Mouse (Mus musculus) gastrocnemius, postnatal 25 days (tissue): ENCODE measurements around the gene Dmbt1. TPM values are rescaled to one million over a fixed set of nuclear protein-coding genes. Genes with fewer than 3 reads are reported as not detected.
"Not testable (repeated sequence)": the region's sequence is repeated elsewhere in the genome, so short reads cannot be mapped to it uniquely, and the experiment has no call there.

Experiments used
- DNase-seq: peaks from one replicate; pipeline ENCODE4 v3.0.0; 2022
- long read RNA-seq, 2 experiments: library from polyadenylated mRNA; stranded (forward); transcript quantifications; one replicate each; pipeline ENCODE4 v2.0.0; 2021
- total RNA-seq, 2 experiments: library from RNA; stranded (reverse); gene quantifications; 1 replicate in 1 of 2; 2 replicates in 1 of 2; pipeline ENCODE4 v1.2.3; 2021

Dmbt1 gene
- not detected for total RNA-seq
- long read RNA-seq, experiment 1, result 0 reads
- long read RNA-seq, experiment 2, result 0 reads

DNA sequence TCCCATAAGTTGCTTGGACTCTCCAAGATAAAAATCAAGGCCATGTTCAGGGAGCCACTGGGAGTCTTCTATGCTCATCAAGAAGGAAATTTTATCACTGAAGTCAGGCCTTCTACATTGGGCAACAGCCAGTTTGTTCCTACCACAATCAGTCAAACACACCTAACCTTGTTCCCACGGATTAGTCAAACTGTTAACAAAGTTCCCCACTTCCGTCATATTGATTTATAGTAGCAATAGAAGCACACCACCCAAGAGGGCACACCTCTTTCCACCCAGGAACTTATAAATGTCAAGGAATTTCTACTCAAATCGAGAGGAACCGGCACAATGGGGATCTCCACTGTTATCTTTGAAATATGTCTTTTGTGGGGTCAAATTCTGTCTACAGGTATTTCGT, at the start of gene Dmbt1:
Gene Dmbt1 (plus strand): TSS at position 299 of the 400 bp plus-strand sequence.
- no peak for DNase-seq

GRCm38 (mm10) chr7:130982371-130982770, 49.5 kb upstream of the Dmbt1 start:
- no peak for DNase-seq

GRCm38 (mm10) chr7:130982881-130983280, 49.0 kb upstream of the Dmbt1 start:
- no peak for DNase-seq

GRCm38 (mm10) chr7:130984294-130984693, 47.6 kb upstream of the Dmbt1 start:
- DNase-seq, result no peak

DNA sequence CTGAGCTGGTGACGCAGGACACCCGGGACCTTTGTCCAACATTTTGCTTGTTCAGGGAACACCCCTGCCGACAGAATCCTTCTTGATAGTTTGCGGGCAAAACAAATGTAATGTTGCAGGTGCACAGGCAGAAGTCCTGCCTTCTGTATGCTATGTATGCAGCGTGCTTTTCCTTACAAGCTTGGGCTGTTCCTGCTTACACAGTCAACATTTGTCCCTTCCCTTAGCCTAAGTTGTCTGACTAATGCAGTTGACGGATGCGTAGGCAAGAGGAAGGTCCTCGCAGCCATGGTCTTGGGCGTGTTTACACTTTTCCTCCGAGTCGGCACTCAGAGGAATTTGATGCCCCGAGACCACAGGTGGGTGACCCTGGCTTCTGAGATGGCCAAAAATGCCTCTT, 46.7 kb upstream of the Dmbt1 start:
- DNase-seq, result no peak

GRCm38 (mm10) chr7:130985716-130986115, 46.1 kb upstream of the Dmbt1 start:
- no peak for DNase-seq

GRCm38 (mm10) chr7:130988146-130988545, 43.7 kb upstream of the Dmbt1 start:
- DNase-seq, result no peak

DNA sequence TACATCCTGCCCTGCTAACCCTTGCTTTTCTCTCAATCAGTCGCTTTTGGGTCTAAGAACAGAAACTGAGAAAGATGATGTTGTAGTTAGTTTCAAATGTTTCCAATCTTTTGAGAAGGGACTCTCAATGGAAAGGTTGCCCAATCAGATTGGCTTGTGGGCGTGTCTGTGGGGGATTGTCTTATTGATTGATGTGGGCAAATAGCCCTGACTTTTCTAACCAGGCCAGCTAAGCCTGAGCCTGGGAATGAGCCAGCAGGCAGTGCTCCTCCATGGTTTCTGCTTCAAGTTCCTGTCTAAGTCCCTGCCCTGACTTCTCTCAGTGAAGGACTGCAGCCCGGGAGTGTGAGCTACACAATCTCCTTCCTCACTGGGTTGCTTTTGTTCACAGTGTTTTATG, 42.5 kb upstream of the Dmbt1 start:
- DNase-seq, result no peak

DNA sequence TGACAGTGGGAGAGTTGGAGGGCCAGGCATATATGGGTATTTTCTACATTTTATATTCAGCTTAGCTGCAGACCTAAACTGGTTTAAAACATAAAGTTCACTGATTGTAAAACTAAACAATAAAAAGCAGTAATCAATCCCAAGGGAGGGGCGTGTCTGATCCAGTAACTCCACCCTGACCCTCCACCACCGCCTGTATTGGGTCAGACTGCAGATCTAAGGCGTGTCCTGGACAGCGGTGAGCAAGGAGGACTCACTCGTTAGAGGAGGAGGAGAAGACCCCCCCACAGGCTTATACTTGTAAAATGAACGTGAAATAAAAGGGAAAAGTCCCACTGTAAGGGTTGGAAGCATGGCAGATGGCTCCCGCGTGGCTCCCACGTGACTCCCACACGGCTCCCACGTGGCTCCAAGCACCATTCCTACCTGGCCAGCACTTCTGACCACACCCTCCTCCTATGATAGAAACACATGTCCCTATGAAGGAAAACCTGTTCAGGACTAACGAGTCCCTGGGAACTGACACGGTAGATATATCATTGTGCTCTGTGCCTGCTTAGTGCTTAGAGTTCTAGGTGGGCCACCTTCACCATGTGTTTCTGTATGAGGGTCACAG, 40.6 kb upstream of the Dmbt1 start:
- no peak for DNase-seq

GRCm38 (mm10) chr7:130993907-130994306, 37.9 kb upstream of the Dmbt1 start:
- no peak for DNase-seq

- no peak for DNase-seq
Observed at GRCm38 (mm10) chr7:131001976-131002726, 29.7 kb upstream of the Dmbt1 start.

GRCm38 (mm10) chr7:131004071-131004470, 27.8 kb upstream of the Dmbt1 start:
- DNase-seq, result no peak

DNA sequence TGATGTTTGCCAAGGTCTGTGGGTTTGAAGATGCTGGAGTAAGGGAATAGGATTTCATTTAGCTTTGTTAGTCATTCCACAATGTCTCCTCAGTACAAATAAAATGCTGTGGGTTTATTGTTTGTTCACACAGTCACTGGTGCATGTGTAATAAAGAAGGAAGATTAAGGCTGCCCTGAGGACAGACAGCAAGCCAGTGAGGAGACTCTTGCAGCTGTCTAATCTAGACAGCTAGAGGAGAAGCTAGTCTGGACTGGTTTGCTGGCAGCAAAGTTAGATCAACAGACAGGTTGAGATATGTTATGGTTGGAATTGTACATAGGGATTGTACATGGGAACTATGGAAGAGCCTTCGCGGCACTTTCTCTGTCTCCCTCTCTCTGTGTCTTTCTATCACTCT, 24.6 kb upstream of the Dmbt1 start:
- DNase-seq, result no peak

- no peak for DNase-seq
Observed at GRCm38 (mm10) chr7:131009178-131009577, 22.7 kb upstream of the Dmbt1 start.

- DNase-seq, result no peak
Observed at GRCm38 (mm10) chr7:131011901-131012300, 20.0 kb upstream of the Dmbt1 start.

DNA sequence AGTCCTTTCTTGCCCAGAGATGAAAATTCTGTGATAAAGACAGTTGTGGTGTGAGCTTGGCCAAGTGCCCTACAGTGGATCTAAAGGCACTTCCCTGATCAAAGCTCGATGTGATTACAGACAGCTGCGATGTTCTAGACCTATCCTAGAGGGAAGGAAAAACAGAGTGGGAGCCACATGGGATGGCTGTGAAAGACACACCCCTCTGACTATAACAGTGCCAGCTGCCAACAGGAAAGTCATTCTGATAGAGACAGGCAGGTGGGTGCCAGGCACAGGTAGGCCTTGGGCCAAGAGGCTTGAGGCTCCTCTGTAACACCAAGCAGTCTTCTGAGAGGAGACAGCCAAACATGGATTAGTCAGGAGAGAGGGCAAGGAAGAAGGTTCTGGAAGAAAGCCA, 12.7 kb upstream of the Dmbt1 start:
- no peak for DNase-seq

DNA sequence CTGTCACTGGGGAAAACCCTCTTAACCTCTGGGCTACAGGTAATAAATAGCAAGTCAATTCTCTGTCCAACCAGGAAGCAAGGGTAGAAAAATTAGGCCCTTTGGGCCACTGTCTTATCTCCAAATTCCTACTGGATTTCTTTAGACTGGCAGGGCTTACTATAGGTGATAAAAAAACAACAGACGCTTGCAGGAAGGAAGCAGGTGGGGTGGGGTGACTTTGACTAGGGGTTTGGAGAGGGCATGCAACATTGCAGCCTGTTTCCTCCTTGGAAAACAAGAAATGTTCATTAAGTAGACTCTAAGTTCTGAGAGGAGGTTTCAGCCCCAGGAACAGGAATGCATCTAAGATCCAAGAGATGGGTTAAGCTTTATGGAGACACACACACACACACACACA, 7.0 kb upstream of the Dmbt1 start:
- no peak for DNase-seq

DNA sequence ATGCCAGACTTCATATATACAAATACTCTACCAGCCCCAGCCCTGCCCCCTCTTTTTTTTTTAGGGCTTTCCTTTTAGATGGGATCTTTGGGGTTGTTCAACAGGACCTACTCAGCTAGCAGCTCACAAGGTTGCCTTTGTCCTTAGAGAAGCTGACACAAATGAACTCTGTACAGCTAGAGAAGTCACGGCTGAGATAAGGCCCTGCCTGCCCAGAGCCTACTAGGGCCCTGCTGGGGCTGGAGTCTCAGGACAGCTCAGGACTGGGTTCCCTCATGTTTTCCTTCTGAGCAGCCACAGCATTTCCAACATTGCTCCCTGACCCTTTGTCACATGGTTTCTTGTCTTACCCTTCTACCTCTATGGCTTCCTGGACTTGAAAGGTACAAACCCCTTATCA, 4.3 kb upstream of the Dmbt1 start:
- no peak for DNase-seq

DNA sequence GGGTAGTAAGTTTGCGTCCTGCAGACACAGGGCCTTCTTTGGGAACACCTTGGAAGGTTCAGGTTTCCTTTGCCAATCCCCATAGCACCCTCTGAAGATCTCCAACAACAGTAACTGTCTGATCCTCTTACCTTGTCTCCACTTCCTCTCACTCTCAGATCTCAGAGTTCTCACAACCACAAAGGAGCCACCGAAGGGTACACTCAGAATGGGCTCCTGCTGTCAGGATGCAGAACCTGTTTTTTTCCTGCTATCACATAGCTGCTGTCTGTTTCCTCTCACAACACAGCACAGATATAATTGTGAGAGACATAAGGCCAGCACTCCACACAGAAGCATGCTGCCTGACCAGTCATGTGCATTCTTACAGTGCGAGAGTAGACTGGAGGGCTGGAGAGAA, 4.5 kb downstream of the Dmbt1 start:
- no peak for DNase-seq

GRCm38 (mm10) chr7:131037083-131037482, 5.2 kb downstream of the Dmbt1 start:
- no peak for DNase-seq

DNA sequence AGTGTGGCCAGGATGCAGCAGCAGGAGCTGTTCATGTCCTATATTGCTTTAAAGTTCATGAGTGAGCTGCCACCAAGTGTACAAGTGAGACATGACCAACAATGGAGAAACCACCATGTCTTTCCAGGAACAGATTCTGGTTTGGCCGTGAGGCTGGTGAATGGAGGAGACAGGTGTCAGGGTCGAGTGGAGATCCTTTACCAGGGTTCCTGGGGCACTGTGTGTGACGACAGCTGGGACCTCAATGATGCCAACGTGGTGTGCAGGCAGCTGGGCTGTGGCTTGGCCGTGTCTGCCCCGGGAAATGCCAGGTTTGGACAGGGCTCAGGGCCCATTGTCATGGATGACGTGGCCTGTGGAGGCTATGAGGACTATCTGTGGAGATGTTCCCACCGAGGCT, 8.9 kb downstream of the Dmbt1 start:
- DNase-seq, result not testable (repeated sequence)

DNA sequence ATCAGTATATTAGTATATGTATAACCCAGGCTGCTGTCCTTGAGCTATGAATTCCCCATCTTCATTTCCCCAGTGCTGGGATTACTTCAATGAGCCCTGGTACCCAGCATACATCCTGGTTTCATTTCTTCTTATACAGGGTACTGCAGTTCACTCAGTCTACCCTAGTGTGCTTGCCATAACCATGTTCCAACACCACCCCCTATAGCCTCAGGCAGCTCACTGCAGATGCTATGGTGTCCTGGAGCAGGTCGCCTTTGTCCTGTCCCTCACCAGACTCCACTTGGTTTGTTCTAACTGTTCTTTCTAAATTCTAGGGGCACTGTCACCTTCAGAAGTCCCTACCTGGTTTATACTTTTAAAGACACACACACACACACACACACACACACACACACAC, 10.8 kb downstream of the Dmbt1 start:
- DNase-seq, result no peak

GRCm38 (mm10) chr7:131045258-131045835, 13.5 kb downstream of the Dmbt1 start:
- DNase-seq, result not testable (repeated sequence)

GRCm38 (mm10) chr7:131049829-131050228, 18.0 kb downstream of the Dmbt1 start:
- DNase-seq, result not testable (repeated sequence)
